ENCODE assay signal across 8 mouse cellular contexts in genomic region chr19:28165901-28166361, GRCm38 (mm10).
A peak's percentile ranks its signal among the peaks of the same experiment; 100 is the strongest.
DNase-seq lines count a peak whose midpoint lies in the region; ATAC-seq and TF ChIP-seq lines count a peak whose summit lies in the region.

No protein-coding gene starts in this region.

- H3K9me3 ChIP-seq in midbrain, embryonic 13.5 days, result no peaks in the 10 kb centered on the region
- H3K9me3 ChIP-seq in stomach, embryonic 15.5 days, result no peaks in the 10 kb centered on the region

- TF ChIP-seq CTCF in heart, adult 2 months (IDR thresholded peaks at IDR 0.05), result peak; percentile 78

- no peak for TF ChIP-seq POLR2A in heart, adult 2 months (IDR thresholded peaks at IDR 0.05; ENCODE audit: insufficient read depth, low read depth, low read length)

- H3K4me2 ChIP-seq in midbrain, embryonic 13.5 days (replicated peaks), result peak overlapping the region; percentile 28; the same call in 1 of the 2 replicates
- H3K4me2 ChIP-seq in stomach, embryonic 15.5 days, result peak overlapping the region; percentile 45

- H3K9ac ChIP-seq in heart, adult 2 months (ENCODE audit: low read depth, low read length), result no peak overlapping the region
- no peak overlapping the region for H3K9ac ChIP-seq in midbrain, embryonic 13.5 days (replicated peaks)
- H3K9ac ChIP-seq in stomach, embryonic 15.5 days, result no peak overlapping the region

- no peaks in the 10 kb centered on the region for H3K36me3 ChIP-seq in heart, adult 2 months (ENCODE audit: control insufficient read depth, insufficient read depth, low read length)
- H3K36me3 ChIP-seq in midbrain, embryonic 13.5 days, result no peaks in the 10 kb centered on the region
- no peaks in the 10 kb centered on the region for H3K36me3 ChIP-seq in stomach, embryonic 15.5 days

- ATAC-seq in midbrain, embryonic 13.5 days, result peak; percentile 91
- peak; percentile 85 for ATAC-seq in stomach, embryonic 15.5 days (ENCODE audit: insufficient read depth, low FRiP score, low read depth)

- no peaks in the 10 kb centered on the region for H3K79me2 ChIP-seq in heart, adult 2 months (replicated peaks; ENCODE audit: control insufficient read depth, insufficient read depth, low read length)

- intact Hi-C loops in heart, adult 2 months (cut with DNase I), result loop anchor here (1.0 to 10.0 kb wide), 4 partner anchors 369 to 589 kb away; no protein-coding TSS in a partner anchor
- intact Hi-C loops in left cerebral cortex, postnatal 25 days (cut with DNase I), result loop anchor here (10.0 kb wide), 4 partner anchors 459 to 721 kb away; no protein-coding TSS in a partner anchor

- TF ChIP-seq EP300 in heart, adult 2 months (IDR thresholded peaks at IDR 0.05; ENCODE audit: insufficient read depth, low read depth, low read length), result 0 out of 2 replicates have a peak, but pooled peaks have one; percentile 32

- no peaks in the 10 kb centered on the region for H3K27me3 ChIP-seq in heart, adult 2 months (ENCODE audit: control insufficient read depth, insufficient read depth, low read length)
- 0 out of 2 replicates have a peak, but pooled peaks cover 3% of the 10 kb centered on the region for H3K27me3 ChIP-seq in midbrain, embryonic 13.5 days
- no peaks in the 10 kb centered on the region for H3K27me3 ChIP-seq in stomach, embryonic 15.5 days (replicated peaks)

- 34% methylated on average over 15 of the region's 15 CpGs for WGBS in heart, adult 2 months
- WGBS in midbrain, embryonic 13.5 days, result 41% methylated on average over 15 of the region's 15 CpGs
- 35% methylated on average over 15 of the region's 15 CpGs for WGBS in stomach, embryonic 15.5 days

- no peak overlapping the region for H3K27ac ChIP-seq in heart, adult 2 months
- no peak overlapping the region for H3K27ac ChIP-seq in midbrain, embryonic 13.5 days
- H3K27ac ChIP-seq in stomach, embryonic 15.5 days, result no peak overlapping the region

- H3K4me1 ChIP-seq in heart, adult 2 months (ENCODE audit: control insufficient read depth, insufficient read depth, low read length), result no peaks in the 10 kb centered on the region
- peaks cover 5% of the 10 kb centered on the region; the same call in 1 of the 2 replicates for H3K4me1 ChIP-seq in midbrain, embryonic 13.5 days (replicated peaks)
- H3K4me1 ChIP-seq in stomach, embryonic 15.5 days, result no peaks in the 10 kb centered on the region

- no peak overlapping the region for H3K4me3 ChIP-seq in heart, adult 2 months
- H3K4me3 ChIP-seq in midbrain, embryonic 13.5 days (replicated peaks), result peak overlapping the region; percentile 10; the same call in 1 of the 2 replicates
- H3K4me3 ChIP-seq in stomach, embryonic 15.5 days (replicated peaks), result peak overlapping the region; percentile 22; the same call in 1 of the 2 replicates

- peak; percentile 30 for DNase-seq in gastrocnemius, adult 18-20 months (ENCODE audit: low spot score)
- no peak for DNase-seq in gastrocnemius, postnatal 25 days
- peak; percentile 82 for DNase-seq in embryo, embryonic 9.5 days (ENCODE audit: extremely low spot score)
- DNase-seq in heart, adult 2 months, result peak; percentile 47 to 60
- DNase-seq in kidney, adult 18-20 months, result peak; percentile 71
- peak; percentile 74 to 82 for DNase-seq in left cerebral cortex, postnatal 25 days (ENCODE audit: low spot score in 2 of 2)
